Mouse (Mus musculus) small intestine, adult 2 months (tissue): Measurements from ENCODE around the gene Klhl22.

Source experiments
- CTCF ChIP-seq: fragments of 200-500 bp; IDR thresholded peaks from 2 replicates; pipeline ENCODE4 v1.5.1; 2012; ENCODE audit warnings: low read depth, mild to moderate bottlenecking, control low read depth, inconsistent platforms, low read length, moderate library complexity, mixed read lengths; ENCODE audit not compliant: insufficient replicate concordance, insufficient read length; ENCODE audit errors: extremely low read depth
- POLR2A ChIP-seq: fragments of 200-500 bp; IDR thresholded peaks from 2 replicates; pipeline ENCODE4 v1.6.1; 2012; ENCODE audit warnings: low read depth, mild to moderate bottlenecking, control low read depth, inconsistent platforms, low read length, moderate library complexity

DNA sequence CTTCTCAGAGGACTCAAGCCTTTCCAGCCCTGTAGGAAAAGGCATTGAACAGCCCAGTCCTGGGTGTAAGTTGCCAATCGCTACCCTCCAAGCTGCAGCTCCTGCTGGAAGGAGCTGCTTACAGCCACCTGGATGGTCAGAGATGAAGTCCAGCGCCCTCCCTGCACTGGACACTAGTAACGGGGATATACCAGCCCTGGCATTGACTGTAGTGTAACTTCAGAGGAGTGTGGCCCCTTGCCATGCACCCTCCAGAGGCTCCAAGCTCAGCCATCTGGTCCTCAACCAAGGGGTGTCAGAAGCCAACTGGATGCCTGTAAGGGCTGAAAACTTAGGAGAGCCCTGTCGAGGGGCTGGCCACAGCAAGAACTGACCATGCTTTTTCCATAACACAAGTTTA lies 80.6 kb downstream of the Klhl22 start:
- TF ChIP-seq CTCF, result no peak
- TF ChIP-seq POLR2A, result no peak
